Mouse (Mus musculus) liver, postnatal 0 days (tissue): ENCODE results near the gene Stambp. TPM values are rescaled to one million over a fixed set of nuclear protein-coding genes. Genes with fewer than 3 reads are reported as not detected.

Experiments
- ATAC-seq: fragments of 200-750 bp; cut with Nextera tagmentation; 2 replicates; pipeline ENCODE4 v1.8.0; 2017; ENCODE audit warnings: mild to moderate bottlenecking, moderate library complexity
- DNase-seq: peaks from one replicate; pipeline ENCODE4 v3.0.0-alpha.2; 2016
- H3K27ac ChIP-seq: fragments of 300-500 bp; sonication (generic); 2 replicates; pipeline ENCODE4 v1.5.1; 2014; ENCODE audit warnings: antibody characterized with exemption, moderate library complexity, mild to moderate bottlenecking, low read depth
- H3K27me3 ChIP-seq: fragments of 300-500 bp; sonication (generic); 2 replicates; pipeline ENCODE4 v1.6.1; 2014; ENCODE audit warnings: low read length, control low read depth, mixed read lengths; ENCODE audit not compliant: insufficient read depth
- H3K36me3 ChIP-seq: fragments of 300-500 bp; sonication (generic); replicated peaks from 2 replicates; pipeline ENCODE4 v1.6.1; 2014; ENCODE audit warnings: mild to moderate bottlenecking, control low read depth, low read length, moderate library complexity, mixed read lengths; ENCODE audit not compliant: insufficient read depth
- H3K4me1 ChIP-seq: fragments of 300-500 bp; sonication (generic); 2 replicates; pipeline ENCODE4 v1.6.1; 2014; ENCODE audit warnings: antibody characterized with exemption, mild to moderate bottlenecking, control low read depth; ENCODE audit not compliant: insufficient read depth
- H3K4me2 ChIP-seq: fragments of 300-500 bp; sonication (generic); 2 replicates; pipeline ENCODE4 v1.6.1; 2014; ENCODE audit warnings: low read depth, mild to moderate bottlenecking, low read length, moderate library complexity, mixed read lengths
- H3K4me3 ChIP-seq: fragments of 300-500 bp; sonication (generic); 2 replicates; pipeline ENCODE4 v1.5.1; 2014; ENCODE audit warnings: low read depth, low read length
- H3K9ac ChIP-seq: fragments of 300-500 bp; sonication (generic); replicated peaks from 2 replicates; pipeline ENCODE4 v1.6.1; 2014; ENCODE audit warnings: mild to moderate bottlenecking, moderate library complexity
- H3K9me3 ChIP-seq: fragments of 300-500 bp; sonication (generic); 2 replicates; pipeline ENCODE4 v1.6.1; 2016; ENCODE audit warnings: mild to moderate bottlenecking, control low read depth, low read length, mixed read lengths
- CTCF ChIP-seq: sonication (generic); IDR thresholded peaks from 2 replicates; pipeline ENCODE4 v1.5.1; 2016; ENCODE audit warnings: antibody characterized with exemption, low read depth
- EP300 ChIP-seq: IDR thresholded peaks from 2 replicates; pipeline ENCODE4 v1.6.1; 2016; ENCODE audit warnings: antibody characterized with exemption, low read depth, mild to moderate bottlenecking
- WGBS: fragments of 180-500 bp; shearing (Covaris S2); extraction: QIAGEN DNeasy Blood & Tissue Kit; methylation state at CpG from one replicate; pipeline ENCODE4 v1.1.7; 2014; ENCODE audit not compliant: insufficient replicate concordance; 5-methylcytosine and 5-hydroxymethylcytosine counted together
- polyA plus RNA-seq: library from polyadenylated mRNA; unstranded; fragments of >200 nt; fragmentation: Nextera tagmentation; extraction: Ambion mirVana; gene quantifications from 2 replicates; pipeline ENCODE4 v1.2.1, GENCODE M21; 2015

Stambp gene
- polyA plus RNA-seq = 8.6 and 9.1 TPM in 2 replicates

- Histone ChIP-seq H3K27ac (peak within 1 kb of the TSS; percentile 49), H3K4me3 (peak within 1 kb of the TSS; percentile 79), H3K4me2 (peak within 1 kb of the TSS; percentile 96), H3K4me1 (peaks cover 13% of the 10 kb centered on the region), H3K9me3 (no peaks in the 10 kb centered on the region), H3K9ac (peak within 1 kb of the TSS; percentile 74), H3K27me3 (no peaks in the 10 kb centered on the region), H3K36me3 (peaks cover 6% of the 10 kb centered on the region; the same call in 1 of the 2 replicates)
- WGBS = 0% methylated on average over 8 of the region's 11 CpGs
- ATAC-seq = peak; percentile 61
- TF ChIP-seq CTCF = no peak
- TF ChIP-seq EP300 = no peak
- no peak for DNase-seq
These were observed at the start of gene Stambp for GRCm38 (mm10) chr6:83572671-83573070. Stambp (minus strand) TSS chr6:83572729.

GRCm38 (mm10) chr6:83619955-83620354 is 47.4 kb upstream of the Stambp start:
- no peak overlapping the region for H3K27ac ChIP-seq
- no peaks in the 10 kb centered on the region for H3K27me3 ChIP-seq
- no peak overlapping the region for H3K9ac ChIP-seq
- no peaks in the 10 kb centered on the region for H3K36me3 ChIP-seq
- H3K4me2 ChIP-seq = no peak overlapping the region
- no peak for DNase-seq
- no peak overlapping the region for H3K4me3 ChIP-seq
- ATAC-seq = no peak
- H3K4me1 ChIP-seq = no peaks in the 10 kb centered on the region
- WGBS = 70% methylated on average over 9 of the region's 9 CpGs
- no peaks in the 10 kb centered on the region for H3K9me3 ChIP-seq
- TF ChIP-seq CTCF (no peak), EP300 (no peak)

DNA sequence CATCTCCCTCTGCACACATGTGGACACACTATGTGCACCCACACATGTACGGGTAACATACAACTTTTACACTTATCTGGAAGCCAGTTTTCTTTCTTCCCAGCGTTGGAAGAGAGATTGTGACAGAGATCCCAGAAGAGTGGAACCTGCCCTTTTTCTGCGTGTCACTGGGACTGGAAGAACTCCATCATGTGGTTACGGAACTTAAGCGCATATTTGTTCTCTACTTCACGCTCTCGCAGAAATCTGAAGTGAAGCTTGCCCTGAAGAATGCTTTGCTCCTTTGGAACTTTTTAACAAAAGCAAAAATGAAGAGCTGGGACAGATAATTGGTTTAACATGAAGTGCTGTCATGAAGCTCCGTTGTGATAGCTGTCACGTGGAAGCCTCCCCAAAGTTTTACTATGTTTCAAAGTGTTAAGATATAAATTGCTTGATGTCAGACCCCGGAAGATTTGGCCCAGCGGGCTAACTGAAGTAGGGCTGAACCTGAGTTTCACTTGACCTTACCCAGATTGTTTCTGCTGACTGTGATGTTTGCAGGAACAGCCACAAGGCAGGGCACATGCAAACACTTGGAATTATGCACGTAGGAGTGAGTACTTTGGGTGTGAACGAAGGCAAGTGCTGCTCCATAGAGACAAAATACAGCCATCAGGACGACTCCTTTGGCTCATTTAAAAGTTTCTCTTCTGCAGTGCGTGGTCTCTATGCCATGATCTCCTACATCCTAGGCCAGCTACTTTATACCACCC is 45.2 kb upstream of the Stambp start:
- ATAC-seq (no peak), DNase-seq (no peak)
- Histone ChIP-seq H3K4me3 (no peak overlapping the region), H3K27me3 (no peaks in the 10 kb centered on the region), H3K4me2 (no peak overlapping the region), H3K9me3 (no peaks in the 10 kb centered on the region), H3K36me3 (no peaks in the 10 kb centered on the region), H3K9ac (no peak overlapping the region), H3K27ac (no peak overlapping the region), H3K4me1 (no peaks in the 10 kb centered on the region)
- 75% methylated on average over 15 of the region's 15 CpGs for WGBS
- TF ChIP-seq CTCF (no peak), EP300 (no peak)

DNA sequence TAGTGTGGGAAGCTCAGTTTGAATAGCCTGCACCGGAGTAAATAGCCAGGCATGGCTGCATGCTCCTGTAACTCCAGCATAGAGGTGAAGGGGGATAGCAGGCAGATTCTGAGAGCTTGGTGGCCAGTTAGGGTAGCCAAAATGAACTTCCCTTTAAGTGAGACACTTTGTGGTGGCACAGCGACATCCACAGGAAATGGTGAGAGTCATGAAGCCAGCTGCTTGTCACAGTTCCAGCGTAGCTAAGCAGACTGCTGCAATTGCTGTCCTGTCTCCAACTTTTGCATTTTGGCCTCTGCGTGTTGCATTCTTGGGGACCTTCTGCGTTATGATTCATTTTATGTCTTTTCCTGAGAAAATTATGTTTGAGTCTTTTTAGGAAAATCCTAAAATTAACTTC is 44.0 kb upstream of the Stambp start:
- TF ChIP-seq EP300 (no peak), CTCF (peak; percentile 69)
- Histone ChIP-seq H3K9me3 (no peaks in the 10 kb centered on the region), H3K9ac (no peak overlapping the region), H3K4me3 (no peak overlapping the region), H3K4me2 (no peak overlapping the region), H3K36me3 (no peaks in the 10 kb centered on the region), H3K27ac (no peak overlapping the region), H3K27me3 (no peaks in the 10 kb centered on the region), H3K4me1 (no peaks in the 10 kb centered on the region)
- DNase-seq (peak; percentile 35), ATAC-seq (no peak)
- WGBS = 44% methylated on average over 5 of the region's 5 CpGs

DNA sequence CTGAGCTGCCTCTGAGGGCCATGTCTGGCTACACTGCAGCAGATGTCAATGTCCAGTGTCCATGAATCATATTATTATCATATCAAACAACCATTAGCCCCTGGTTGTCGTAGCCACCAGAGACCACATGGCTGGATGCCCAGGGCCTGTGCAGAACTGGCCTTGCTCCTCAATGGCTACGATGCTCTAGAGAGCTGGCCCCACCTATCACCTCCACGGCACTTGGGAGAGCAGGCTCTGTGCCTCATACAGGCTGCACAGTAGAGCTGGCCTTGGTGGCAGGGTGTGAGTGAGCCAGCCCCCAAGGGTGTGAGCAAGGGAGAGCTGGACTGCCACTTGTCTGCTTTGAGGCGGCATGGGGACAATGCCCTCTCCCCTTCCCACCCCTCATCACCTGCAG is 41.9 kb upstream of the Stambp start:
- TF ChIP-seq CTCF = no peak
- TF ChIP-seq EP300 = no peak
- Histone ChIP-seq H3K9ac (no peak overlapping the region), H3K9me3 (no peaks in the 10 kb centered on the region), H3K27ac (no peak overlapping the region), H3K27me3 (0 out of 2 replicates have a peak, but pooled peaks cover 2% of the 10 kb centered on the region), H3K4me1 (no peaks in the 10 kb centered on the region), H3K36me3 (no peaks in the 10 kb centered on the region), H3K4me3 (no peak overlapping the region), H3K4me2 (no peak overlapping the region)
- WGBS = 70% methylated on average over 4 of the region's 4 CpGs
- DNase-seq = no peak
- ATAC-seq = no peak

- Histone ChIP-seq H3K4me3 (no peak overlapping the region), H3K27me3 (0 out of 2 replicates have a peak, but pooled peaks cover 2% of the 10 kb centered on the region), H3K9me3 (no peaks in the 10 kb centered on the region), H3K4me1 (no peaks in the 10 kb centered on the region), H3K27ac (no peak overlapping the region), H3K9ac (no peak overlapping the region), H3K36me3 (no peaks in the 10 kb centered on the region), H3K4me2 (no peak overlapping the region)
- TF ChIP-seq CTCF = no peak
- ATAC-seq (no peak), DNase-seq (no peak)
- 77% methylated on average over 1 of the region's 1 CpGs for WGBS
These were observed 40.4 kb upstream of the Stambp start for GRCm38 (mm10) chr6:83612976-83613375.
